Mouse (Mus musculus) heart, embryonic 11.5 days (tissue): ENCODE data around the gene Ccdc88c. TPM values are rescaled to one million over a fixed set of nuclear protein-coding genes. Genes with fewer than 3 reads are reported as not detected.

ENCODE experiments used
- ATAC-seq: fragments of 200-750 bp; cut with Nextera tagmentation; replicated peaks from 2 replicates; pipeline ENCODE4 v1.8.0; 2017; ENCODE audit warnings: moderate library complexity; ENCODE audit not compliant: insufficient number of reproducible peaks, low FRiP score, low TSS enrichment
- H3K27ac ChIP-seq: fragments of 300-500 bp; sonication (generic); 2 replicates; pipeline ENCODE4 v1.5.1; 2014; ENCODE audit warnings: mild to moderate bottlenecking, low read depth, low read length
- H3K27me3 ChIP-seq: fragments of 300-500 bp; sonication (generic); 2 replicates; pipeline ENCODE4 v1.6.1; 2014; ENCODE audit warnings: mild to moderate bottlenecking, low read length, mixed read lengths; ENCODE audit not compliant: control insufficient read depth, insufficient read depth
- H3K36me3 ChIP-seq: fragments of 300-500 bp; sonication (generic); 2 replicates; pipeline ENCODE4 v1.6.1; 2014; ENCODE audit warnings: mild to moderate bottlenecking, low read length, moderate library complexity, mixed read lengths; ENCODE audit not compliant: control insufficient read depth, insufficient read depth
- H3K4me1 ChIP-seq: fragments of 300-500 bp; sonication (generic); 2 replicates; pipeline ENCODE4 v1.6.1; 2014; ENCODE audit warnings: low read length; ENCODE audit not compliant: control insufficient read depth, insufficient read depth
- H3K4me2 ChIP-seq: fragments of 300-500 bp; sonication (generic); 2 replicates; pipeline ENCODE4 v1.6.1; 2014; ENCODE audit warnings: mild to moderate bottlenecking, moderate library complexity
- H3K4me3 ChIP-seq: fragments of 300-500 bp; sonication (generic); 2 replicates; pipeline ENCODE4 v1.5.1; 2014; ENCODE audit warnings: low read depth, low read length
- H3K9ac ChIP-seq: fragments of 300-500 bp; sonication (generic); 2 replicates; pipeline ENCODE4 v1.6.1; 2014; ENCODE audit warnings: mild to moderate bottlenecking, low read depth, low read length, moderate library complexity
- H3K9me3 ChIP-seq: fragments of 300-500 bp; sonication (generic); replicated peaks from 2 replicates; pipeline ENCODE4 v1.6.1; 2016; ENCODE audit warnings: low read length; ENCODE audit not compliant: control insufficient read depth
- WGBS: fragments of 180-500 bp; shearing (Covaris S2); extraction: QIAGEN DNeasy Blood & Tissue Kit; methylation state at CpG from one replicate; pipeline ENCODE4 v1.1.7; 2014; ENCODE audit not compliant: insufficient replicate concordance; 5-methylcytosine and 5-hydroxymethylcytosine counted together
- polyA plus RNA-seq: library from polyadenylated mRNA; unstranded; fragments of >200 nt; fragmentation: Nextera tagmentation; extraction: Ambion mirVana; gene quantifications from 2 replicates; pipeline ENCODE4 v1.2.1, GENCODE M21; 2014

Ccdc88c gene
- polyA plus RNA-seq, 1 experiment from 2014 or later, result 3.1 TPM

DNA sequence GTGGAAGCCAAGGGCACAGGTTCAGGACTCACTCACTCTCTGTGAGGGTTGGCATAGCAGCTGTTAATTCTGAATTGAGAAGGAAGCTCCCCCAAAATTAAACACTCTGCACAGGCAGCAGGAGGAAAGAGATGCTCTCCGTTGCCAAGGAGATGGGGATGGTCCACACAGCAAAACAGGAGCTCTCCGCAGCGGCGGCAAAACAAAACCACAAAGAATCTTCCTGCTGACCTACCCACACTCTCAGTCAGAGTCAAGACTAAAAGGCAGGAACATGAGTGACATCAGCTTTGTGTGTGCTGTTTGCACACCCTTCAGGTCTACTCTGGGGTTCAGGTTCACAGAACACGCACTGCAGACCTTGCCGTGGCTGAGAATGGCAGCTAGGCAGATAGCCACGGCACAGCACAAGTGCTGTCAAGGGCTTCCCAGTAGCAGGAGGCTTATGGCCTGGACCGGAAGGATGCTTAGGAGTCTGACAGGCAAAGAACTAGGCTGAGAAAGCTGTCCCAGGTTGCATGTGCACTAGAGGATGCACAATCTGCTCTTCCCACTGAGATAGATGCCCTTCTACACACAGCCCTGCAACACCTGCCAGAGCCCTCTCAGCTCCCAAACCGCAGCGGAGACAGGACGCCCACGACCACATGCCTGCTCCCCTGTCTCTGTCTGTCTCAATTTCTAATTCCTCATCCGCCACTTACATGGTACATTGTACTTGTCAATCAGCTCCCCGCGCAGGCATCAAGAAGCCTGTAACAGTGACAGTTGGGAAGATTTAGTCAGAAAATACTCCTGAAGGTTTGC, 40.3 kb downstream of the Ccdc88c start:
- H3K36me3 ChIP-seq, result no peaks in the 10 kb centered on the region
- no peak overlapping the region for H3K4me3 ChIP-seq
- no peak for ATAC-seq
- peaks cover 27% of the 10 kb centered on the region for H3K27me3 ChIP-seq
- no peaks in the 10 kb centered on the region for H3K4me1 ChIP-seq
- H3K9ac ChIP-seq, result no peak overlapping the region
- H3K27ac ChIP-seq, result no peak overlapping the region
- H3K4me2 ChIP-seq, result no peak overlapping the region
- WGBS, result 83% methylated on average over 15 of the region's 15 CpGs
- no peaks in the 10 kb centered on the region for H3K9me3 ChIP-seq

GRCm38 (mm10) chr12:100986423-100986822, 42.4 kb downstream of the Ccdc88c start:
- Histone ChIP-seq H3K9ac (no peak overlapping the region), H3K4me3 (no peak overlapping the region), H3K9me3 (no peaks in the 10 kb centered on the region), H3K27me3 (peaks cover 24% of the 10 kb centered on the region), H3K4me2 (no peak overlapping the region), H3K36me3 (no peaks in the 10 kb centered on the region), H3K4me1 (0 out of 2 replicates have a peak, but pooled peaks cover 11% of the 10 kb centered on the region), H3K27ac (no peak overlapping the region)
- 88% methylated on average over 4 of the region's 4 CpGs for WGBS
- no peak for ATAC-seq

DNA sequence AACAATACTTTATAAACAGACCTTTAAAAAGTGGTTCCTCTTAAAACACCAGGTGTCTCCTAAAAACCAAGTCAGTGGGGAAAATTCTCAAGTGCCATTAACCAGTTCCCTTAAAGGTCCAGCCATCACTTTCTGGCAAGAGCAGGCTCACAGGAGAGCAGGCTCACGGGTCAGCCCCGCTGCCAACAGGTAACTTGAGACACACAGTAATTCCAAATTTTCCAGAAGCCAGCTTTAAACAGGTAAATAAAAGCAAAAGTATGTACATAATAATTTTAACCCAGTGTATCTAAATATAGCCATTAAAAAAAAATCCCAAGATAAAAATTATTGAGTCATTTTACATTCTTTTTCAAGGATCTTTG, 43.1 kb downstream of the Ccdc88c start:
- H3K9me3 ChIP-seq, result no peaks in the 10 kb centered on the region
- no peak overlapping the region for H3K9ac ChIP-seq
- H3K4me1 ChIP-seq, result 0 out of 2 replicates have a peak, but pooled peaks cover 12% of the 10 kb centered on the region
- H3K4me2 ChIP-seq, result no peak overlapping the region
- no peak overlapping the region for H3K4me3 ChIP-seq
- peaks cover 21% of the 10 kb centered on the region for H3K27me3 ChIP-seq
- H3K27ac ChIP-seq, result no peak overlapping the region
- WGBS, result 86% methylated on average over 2 of the region's 2 CpGs
- ATAC-seq, result no peak
- no peaks in the 10 kb centered on the region for H3K36me3 ChIP-seq

- ATAC-seq, result no peak
- no peak overlapping the region for H3K4me2 ChIP-seq
- H3K27me3 ChIP-seq, result peaks cover 17% of the 10 kb centered on the region
- H3K36me3 ChIP-seq, result no peaks in the 10 kb centered on the region
- no peak overlapping the region for H3K9ac ChIP-seq
- no peak overlapping the region for H3K4me3 ChIP-seq
- 78% methylated on average over 10 of the region's 10 CpGs for WGBS
- H3K27ac ChIP-seq, result no peak overlapping the region
- 0 out of 2 replicates have a peak, but pooled peaks cover 12% of the 10 kb centered on the region for H3K4me1 ChIP-seq
- no peaks in the 10 kb centered on the region for H3K9me3 ChIP-seq
These were observed 43.6 kb downstream of the Ccdc88c start for GRCm38 (mm10) chr12:100985050-100985792.

- Histone ChIP-seq H3K4me3 (no peak overlapping the region), H3K4me1 (0 out of 2 replicates have a peak, but pooled peaks cover 12% of the 10 kb centered on the region), H3K9ac (no peak overlapping the region), H3K9me3 (no peaks in the 10 kb centered on the region), H3K27me3 (peaks cover 12% of the 10 kb centered on the region), H3K27ac (no peak overlapping the region), H3K4me2 (no peak overlapping the region), H3K36me3 (no peaks in the 10 kb centered on the region)
- 85% methylated on average over 11 of the region's 11 CpGs for WGBS
- no peak for ATAC-seq
These were observed 45.3 kb downstream of the Ccdc88c start for GRCm38 (mm10) chr12:100983565-100983964.

DNA sequence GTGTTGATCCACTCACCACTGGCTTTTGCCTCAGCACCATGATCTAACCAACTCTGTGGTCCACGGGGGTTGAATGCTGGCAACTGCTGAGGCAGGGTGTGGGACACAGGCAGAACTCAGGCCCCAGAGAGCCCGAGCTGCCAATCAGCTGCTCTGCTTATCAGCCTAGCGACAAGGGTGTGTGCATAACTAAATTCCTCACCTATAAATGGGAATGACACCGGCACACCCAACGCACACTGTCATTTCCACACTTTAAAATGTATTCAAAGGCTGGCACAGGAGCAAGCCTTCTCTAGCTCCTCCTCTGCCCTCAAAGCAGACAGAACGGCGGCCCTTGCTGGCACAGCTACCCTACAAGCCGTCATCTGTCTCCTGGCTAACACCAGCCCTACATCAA, 46.6 kb downstream of the Ccdc88c start:
- no peak overlapping the region for H3K27ac ChIP-seq
- no peak for ATAC-seq
- H3K4me2 ChIP-seq, result peak overlapping the region; percentile 4; the same call in 1 of the 2 replicates
- no peaks in the 10 kb centered on the region for H3K9me3 ChIP-seq
- no peak overlapping the region for H3K4me3 ChIP-seq
- WGBS, result 44% methylated on average over 8 of the region's 8 CpGs
- no peaks in the 10 kb centered on the region for H3K36me3 ChIP-seq
- H3K4me1 ChIP-seq, result 0 out of 2 replicates have a peak, but pooled peaks cover 12% of the 10 kb centered on the region
- H3K27me3 ChIP-seq, result peaks cover 8% of the 10 kb centered on the region; the same call in 1 of the 2 replicates
- H3K9ac ChIP-seq, result no peak overlapping the region

GRCm38 (mm10) chr12:100980551-100981008, 48.3 kb downstream of the Ccdc88c start:
- no peak overlapping the region for H3K4me3 ChIP-seq
- no peak for ATAC-seq
- H3K4me1 ChIP-seq, result 0 out of 2 replicates have a peak, but pooled peaks cover 12% of the 10 kb centered on the region
- no peaks in the 10 kb centered on the region for H3K36me3 ChIP-seq
- H3K9ac ChIP-seq, result no peak overlapping the region
- no peaks in the 10 kb centered on the region for H3K9me3 ChIP-seq
- H3K27ac ChIP-seq, result no peak overlapping the region
- H3K4me2 ChIP-seq, result no peak overlapping the region
- H3K27me3 ChIP-seq, result peaks cover 8% of the 10 kb centered on the region; the same call in 1 of the 2 replicates
- 86% methylated on average over 9 of the region's 9 CpGs for WGBS

DNA sequence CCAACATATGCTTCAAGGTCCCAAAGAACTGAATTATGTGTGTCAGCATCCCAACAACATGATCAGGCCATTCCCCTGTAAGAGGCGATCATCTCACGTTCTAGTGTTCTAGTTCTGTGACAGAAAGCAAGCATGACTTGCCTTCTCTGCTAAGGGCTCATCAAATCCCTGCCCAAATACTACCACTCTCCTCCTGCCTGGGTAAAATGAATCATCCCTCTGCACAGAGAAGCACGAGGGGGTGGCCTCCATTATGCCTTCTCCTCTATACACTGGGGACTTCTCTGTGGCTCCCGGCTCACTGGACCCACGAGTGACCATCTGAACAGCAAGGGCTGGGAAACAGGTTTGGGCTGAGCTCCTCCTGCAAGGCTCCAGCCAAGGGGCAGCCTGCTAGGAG, 49.2 kb downstream of the Ccdc88c start:
- Histone ChIP-seq H3K27me3 (peaks cover 6% of the 10 kb centered on the region; the same call in 1 of the 2 replicates), H3K36me3 (no peaks in the 10 kb centered on the region), H3K4me2 (no peak overlapping the region), H3K9ac (no peak overlapping the region), H3K9me3 (no peaks in the 10 kb centered on the region), H3K27ac (no peak overlapping the region), H3K4me3 (no peak overlapping the region), H3K4me1 (0 out of 2 replicates have a peak, but pooled peaks cover 12% of the 10 kb centered on the region)
- 80% methylated on average over 5 of the region's 5 CpGs for WGBS
- no peak for ATAC-seq
